Mouse (Mus musculus) MEL-GATA-1-ER (cell line): ENCODE data around the gene Spi1.

ENCODE experiments used
- DNase-seq: peaks from one replicate; pipeline ENCODE4 v3.0.0-alpha.2; 2012; ENCODE audit warnings: low read depth; ENCODE audit errors: extremely low read depth

Gene Spi1

DNA sequence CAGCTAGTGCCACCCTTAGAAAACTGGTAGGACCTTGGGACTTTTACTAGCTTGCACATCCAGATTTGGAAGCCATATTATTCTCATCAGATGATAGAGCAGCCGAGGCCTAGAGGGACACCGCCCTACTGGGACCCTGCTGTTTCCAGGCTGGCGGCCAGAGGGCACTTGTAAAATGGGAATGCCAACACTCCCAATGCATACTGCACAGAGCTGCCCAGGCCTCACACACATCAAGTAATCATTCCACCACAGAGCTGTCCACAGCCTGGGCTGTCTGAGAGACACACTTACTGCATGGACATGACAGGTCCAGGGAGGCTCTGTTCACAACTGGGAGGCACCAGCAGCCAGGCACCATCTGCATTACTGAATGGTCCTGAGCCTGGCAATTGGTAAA, 15.7 kb upstream of the Spi1 start:
- no peak for DNase-seq

DNA sequence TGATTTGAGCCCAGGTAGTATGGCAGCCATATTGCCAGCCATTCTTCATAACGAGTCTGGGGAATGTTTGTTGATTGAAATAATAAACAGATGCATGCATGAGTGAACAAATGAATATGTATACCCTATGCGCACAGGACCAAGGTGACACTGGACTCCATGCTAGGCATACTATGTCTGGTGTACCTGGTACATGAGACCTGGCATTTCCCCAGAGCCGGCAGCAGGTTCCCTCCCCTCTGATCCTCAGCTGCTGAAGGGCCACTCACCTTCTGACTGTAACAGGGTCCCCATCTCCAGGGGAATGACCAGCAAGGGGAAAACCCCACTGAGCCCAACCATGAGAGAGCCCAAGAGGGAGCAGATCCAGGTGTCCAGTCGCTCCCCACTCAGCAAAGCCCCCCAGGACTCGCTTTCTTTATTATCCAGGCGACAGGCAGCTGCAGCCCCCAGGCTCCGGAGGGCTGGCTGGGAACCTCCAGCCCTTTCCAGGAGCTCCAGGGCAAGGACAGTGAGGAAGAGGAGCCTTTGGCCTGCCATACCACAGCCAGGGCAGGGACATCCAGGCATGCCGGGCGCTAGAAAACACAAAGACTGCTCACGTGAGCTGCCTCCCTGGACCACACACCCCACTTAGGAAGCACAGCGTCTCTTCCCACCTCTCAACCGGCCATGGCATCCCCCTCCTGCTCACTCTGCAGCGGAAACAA, 13.9 kb upstream of the Spi1 start:
- DNase-seq, result no peak

DNA sequence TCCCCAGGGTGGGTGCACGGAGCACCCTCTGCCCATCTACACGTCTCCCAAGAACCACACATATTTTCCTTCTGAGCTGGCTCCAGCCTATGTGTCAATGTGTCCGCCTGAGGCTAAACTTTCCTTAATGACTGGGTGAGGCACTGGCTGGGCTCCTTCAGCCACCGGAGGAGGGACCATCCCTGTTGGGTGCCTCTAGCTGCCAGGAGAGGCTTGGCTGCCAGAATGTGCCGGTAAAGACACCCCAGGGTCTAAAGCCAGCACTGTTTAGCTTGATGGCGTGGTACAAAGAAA, 13.4 kb upstream of the Spi1 start:
- DNase-seq, result no peak

GRCm38 (mm10) chr2:91069306-91070000, 12.7 kb upstream of the Spi1 start:
- DNase-seq, result no peak

DNA sequence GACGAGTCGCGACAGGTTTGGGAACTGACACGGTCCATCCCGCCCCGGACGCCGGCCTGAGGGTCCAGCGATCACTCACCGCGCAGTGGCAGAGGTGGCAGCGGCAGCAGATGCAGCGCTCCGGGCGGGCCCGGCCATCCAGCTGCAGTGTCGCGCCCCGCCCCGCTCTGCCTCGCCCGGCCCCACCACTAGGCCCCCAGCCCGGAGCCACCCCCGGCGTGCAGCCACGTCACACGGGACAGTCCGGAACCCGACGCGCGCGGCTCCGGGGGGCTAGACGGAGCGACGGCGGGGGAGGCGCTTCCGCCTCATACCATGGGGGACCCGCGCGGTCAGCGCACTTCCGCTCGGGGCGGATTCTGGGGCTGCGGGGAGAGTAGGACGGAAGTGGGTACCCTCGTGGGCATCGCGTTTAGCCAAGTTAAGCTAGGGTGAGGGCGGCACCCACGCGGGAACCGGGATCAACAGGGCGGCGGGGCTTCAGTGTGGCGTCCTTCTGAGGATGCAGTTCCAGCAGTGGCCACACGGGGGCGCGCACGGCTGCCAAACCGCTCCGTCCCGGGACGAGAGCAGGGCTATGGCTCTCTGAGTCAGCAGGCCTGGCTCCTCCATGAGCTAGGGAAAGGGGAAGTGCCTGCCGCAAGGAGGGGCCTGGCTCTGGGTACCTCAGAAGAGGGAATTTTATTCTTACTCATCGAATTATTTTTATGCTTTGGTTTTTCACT, 12.0 kb upstream of the Spi1 start, which contains the start of gene Slc39a13:
Gene Slc39a13, minus strand, starts transcription at position 342 of the 725 bp plus-strand sequence.
- DNase-seq, result peak; percentile 90

DNA sequence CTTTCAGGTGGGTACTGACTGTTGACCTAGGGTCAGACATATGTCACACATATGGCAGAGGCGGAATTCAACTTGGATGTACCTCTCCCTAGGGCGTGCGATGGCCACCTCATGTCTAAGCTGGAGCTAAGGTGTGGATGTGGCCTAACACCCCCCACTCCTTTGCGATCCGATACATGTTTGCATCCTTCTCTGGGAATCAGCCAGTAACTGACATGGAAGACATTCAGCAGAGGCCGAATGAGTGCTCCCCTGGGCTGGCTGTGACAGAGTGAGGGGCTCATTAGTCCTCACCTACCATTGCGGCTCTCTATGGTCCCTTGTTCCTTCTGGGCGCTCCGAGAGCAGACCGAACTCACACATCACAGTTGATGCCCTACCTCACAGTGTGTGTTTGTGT, 11.1 kb upstream of the Spi1 start:
- no peak for DNase-seq

- DNase-seq, result no peak
Measured at GRCm38 (mm10) chr2:91072092-91072491, 10.1 kb upstream of the Spi1 start.

GRCm38 (mm10) chr2:91077957-91078313, 4.3 kb upstream of the Spi1 start:
- DNase-seq, result no peak

- DNase-seq, result no peak
Measured at GRCm38 (mm10) chr2:91078314-91079025, 3.7 kb upstream of the Spi1 start.

GRCm38 (mm10) chr2:91079026-91079384, 3.2 kb upstream of the Spi1 start:
- DNase-seq, result no peak

- DNase-seq, result no peak
Measured at GRCm38 (mm10) chr2:91080784-91081513, 1.2 kb upstream of the Spi1 start.

DNA sequence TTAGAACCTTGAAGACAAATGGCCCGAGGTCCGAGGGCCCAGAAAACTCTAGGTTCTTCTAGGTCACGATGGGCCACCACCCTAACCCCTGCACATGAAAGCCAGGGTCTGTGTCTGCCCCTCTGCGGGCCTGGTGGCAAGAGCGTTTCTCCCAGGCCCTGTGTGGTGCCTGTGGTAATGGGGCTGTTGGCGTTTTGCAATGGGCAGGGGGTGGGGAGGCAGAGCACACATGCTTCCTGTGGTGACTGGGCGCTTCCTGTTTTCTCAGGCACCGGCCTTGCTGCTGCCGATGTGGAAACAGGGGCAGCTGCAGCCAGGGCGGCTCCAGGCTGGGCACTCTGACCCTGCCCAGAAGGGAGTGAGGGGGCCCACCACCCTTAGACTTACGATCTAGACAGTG, 654 bp downstream of the Spi1 start:
- no peak for DNase-seq

GRCm38 (mm10) chr2:91083366-91083940, 1.3 kb downstream of the Spi1 start:
- DNase-seq, result no peak

DNA sequence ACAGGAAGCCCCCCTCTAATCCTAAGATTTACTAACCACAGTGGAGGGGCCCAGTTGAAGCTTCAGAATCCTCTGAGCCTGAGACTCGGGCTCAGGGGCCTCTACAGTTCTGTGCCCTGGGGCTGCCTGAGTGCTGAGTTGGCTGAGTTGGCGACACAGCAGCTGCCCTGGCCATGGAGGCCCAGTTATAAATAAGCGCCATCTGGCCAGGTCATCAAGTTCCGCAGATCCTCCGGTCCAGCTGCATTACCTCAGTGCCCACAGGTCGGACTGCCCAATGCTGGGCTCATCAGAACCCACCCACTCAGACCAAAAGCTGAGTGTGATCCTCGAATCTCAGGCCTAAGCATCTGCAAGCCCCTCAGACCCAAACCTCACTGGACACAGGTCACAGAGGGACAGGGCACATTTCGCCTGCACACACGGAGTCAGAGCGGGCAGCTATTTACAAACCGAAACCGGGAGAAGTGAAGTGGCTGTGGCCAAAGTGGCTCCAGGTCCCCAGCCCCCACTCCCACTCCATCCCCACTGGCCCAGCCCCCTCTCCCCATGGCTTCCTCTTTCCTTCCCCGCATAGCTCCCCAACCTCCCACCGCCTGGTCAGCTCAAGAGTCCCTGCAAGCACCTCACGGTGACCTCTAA, 2.1 kb downstream of the Spi1 start:
- DNase-seq, result no peak

- no peak for DNase-seq
Measured at GRCm38 (mm10) chr2:91085494-91086391, 3.6 kb downstream of the Spi1 start.

GRCm38 (mm10) chr2:91086392-91087237, 4.4 kb downstream of the Spi1 start:
- peak; percentile 63 for DNase-seq

GRCm38 (mm10) chr2:91087453-91087852, 5.3 kb downstream of the Spi1 start:
- DNase-seq, result no peak

DNA sequence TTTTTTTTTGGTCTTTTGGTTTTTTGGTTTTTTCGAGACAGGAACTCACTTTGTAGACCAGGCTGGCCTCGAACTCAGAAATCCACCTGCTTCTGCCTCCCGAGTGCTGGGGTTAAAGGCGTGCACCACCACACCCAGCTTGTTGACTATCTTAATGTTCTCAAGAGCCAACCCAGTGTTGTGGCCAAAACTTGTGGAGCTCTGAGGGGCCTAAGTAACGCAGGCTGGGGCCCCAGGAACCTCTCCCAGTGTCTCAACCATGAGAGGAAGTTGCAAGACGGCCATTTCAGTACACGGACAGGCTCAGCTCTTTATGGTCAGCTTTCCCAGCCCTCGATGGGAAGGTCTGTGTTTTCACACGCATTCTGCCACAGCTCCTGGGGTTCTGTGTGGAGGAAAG, 6.8 kb downstream of the Spi1 start:
- DNase-seq, result no peak

DNA sequence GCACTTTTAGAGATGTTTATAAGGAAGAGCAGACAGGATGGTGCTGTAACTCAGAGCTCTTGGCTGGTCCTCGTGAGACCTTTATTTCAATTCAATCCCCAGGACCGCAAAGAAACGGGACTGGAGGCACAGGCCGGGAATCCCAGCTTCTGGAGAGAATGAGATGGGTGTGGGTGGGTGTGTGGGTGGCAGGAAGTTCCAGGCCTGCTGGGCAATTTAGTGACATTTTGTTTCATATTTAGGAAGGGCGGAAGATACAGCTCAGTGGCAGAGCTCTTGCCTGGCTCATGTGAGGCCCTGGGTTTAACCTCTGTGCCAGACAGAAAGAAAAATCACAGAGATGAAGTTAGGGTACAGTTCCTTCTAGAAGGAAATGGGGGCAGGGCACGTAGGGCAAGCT, 8.0 kb downstream of the Spi1 start:
- DNase-seq, result no peak
